Mouse (Mus musculus): Measurements from ENCODE around the gene Acbd4. TPM values are rescaled to one million over a fixed set of nuclear protein-coding genes. Genes with fewer than 3 reads are reported as not detected.

Acbd4 gene
- polyA plus RNA-seq, 1 experiment from 2014 or later, result 18.5 TPM

GRCm38 (mm10) chr11:103132576-103133455 is 31.3 kb downstream of the Acbd4 start:
- Histone ChIP-seq H3K9me3 (replicated peaks) (no peaks in the 10 kb centered on the region), H3K36me3 (no peaks in the 10 kb centered on the region), H3K4me2 (peak overlapping the region; percentile 76), H3K4me3 (peak overlapping the region; percentile 77), H3K27me3 (no peaks in the 10 kb centered on the region), H3K27ac (peak overlapping the region; percentile 96), H3K9ac (peak overlapping the region; percentile 96), H3K4me1 (replicated peaks) (peaks cover 35% of the 10 kb centered on the region)
- under 1% methylated on average over 58 of the region's 58 CpGs for WGBS
- peak; percentile 90 for ATAC-seq (replicated peaks; ENCODE audit: insufficient number of reproducible peaks, insufficient read depth, low FRiP score, low read depth)

- Histone ChIP-seq H3K9me3 (replicated peaks) (no peaks in the 10 kb centered on the region), H3K27ac (peak overlapping the region; percentile 83), H3K27me3 (no peaks in the 10 kb centered on the region), H3K4me3 (peak overlapping the region; percentile 77), H3K36me3 (no peaks in the 10 kb centered on the region), H3K4me2 (peak overlapping the region; percentile 76), H3K9ac (peak overlapping the region; percentile 46), H3K4me1 (replicated peaks) (peaks cover 35% of the 10 kb centered on the region)
- WGBS, result 55% methylated on average over 6 of the region's 6 CpGs
- no peak for ATAC-seq (replicated peaks; ENCODE audit: insufficient number of reproducible peaks, insufficient read depth, low FRiP score, low read depth)
Measured at GRCm38 (mm10) chr11:103133456-103134185, 32.1 kb downstream of the Acbd4 start.

- peaks cover 35% of the 10 kb centered on the region for H3K4me1 ChIP-seq (replicated peaks)
- peak overlapping the region; percentile 76 for H3K4me2 ChIP-seq
- no peak overlapping the region for H3K9ac ChIP-seq
- H3K36me3 ChIP-seq, result no peaks in the 10 kb centered on the region
- H3K4me3 ChIP-seq, result no peak overlapping the region
- H3K9me3 ChIP-seq (replicated peaks), result no peaks in the 10 kb centered on the region
- peak overlapping the region; percentile 83; the same call in 1 of the 2 replicates for H3K27ac ChIP-seq
- ATAC-seq (replicated peaks; ENCODE audit: insufficient number of reproducible peaks, insufficient read depth, low FRiP score, low read depth), result no peak
- 63% methylated on average over 3 of the region's 3 CpGs for WGBS
- H3K27me3 ChIP-seq, result no peaks in the 10 kb centered on the region
Measured at GRCm38 (mm10) chr11:103134221-103134620, 32.7 kb downstream of the Acbd4 start.

- no peaks in the 10 kb centered on the region for H3K36me3 ChIP-seq
- H3K4me1 ChIP-seq (replicated peaks), result peaks cover 29% of the 10 kb centered on the region
- WGBS, result 63% methylated on average over 8 of the region's 8 CpGs
- no peaks in the 10 kb centered on the region for H3K9me3 ChIP-seq (replicated peaks)
- no peak overlapping the region for H3K4me3 ChIP-seq
- H3K27me3 ChIP-seq, result no peaks in the 10 kb centered on the region
- no peak for ATAC-seq (replicated peaks; ENCODE audit: insufficient number of reproducible peaks, insufficient read depth, low FRiP score, low read depth)
- H3K9ac ChIP-seq, result no peak overlapping the region
- no peak overlapping the region for H3K27ac ChIP-seq
- no peak overlapping the region for H3K4me2 ChIP-seq
Measured at GRCm38 (mm10) chr11:103136039-103136577, 34.6 kb downstream of the Acbd4 start.

- no peaks in the 10 kb centered on the region for H3K36me3 ChIP-seq
- no peak overlapping the region for H3K9ac ChIP-seq
- no peaks in the 10 kb centered on the region for H3K27me3 ChIP-seq
- no peak overlapping the region for H3K4me3 ChIP-seq
- 82% methylated on average over 14 of the region's 14 CpGs for WGBS
- no peak overlapping the region for H3K4me2 ChIP-seq
- no peaks in the 10 kb centered on the region for H3K9me3 ChIP-seq (replicated peaks)
- ATAC-seq (replicated peaks; ENCODE audit: insufficient number of reproducible peaks, insufficient read depth, low FRiP score, low read depth), result no peak
- peaks cover 39% of the 10 kb centered on the region for H3K4me1 ChIP-seq (replicated peaks)
- H3K27ac ChIP-seq, result peak overlapping the region; percentile 82
Measured at GRCm38 (mm10) chr11:103139951-103140762, 38.7 kb downstream of the Acbd4 start.

- peak; percentile 3; the same call in 1 of the 2 replicates for ATAC-seq (replicated peaks; ENCODE audit: insufficient number of reproducible peaks, insufficient read depth, low FRiP score, low read depth)
- peak overlapping the region; percentile 82 for H3K27ac ChIP-seq
- no peak overlapping the region for H3K4me3 ChIP-seq
- 40% methylated on average over 6 of the region's 6 CpGs for WGBS
- no peak overlapping the region for H3K9ac ChIP-seq
- H3K36me3 ChIP-seq, result no peaks in the 10 kb centered on the region
- no peaks in the 10 kb centered on the region for H3K9me3 ChIP-seq (replicated peaks)
- peaks cover 39% of the 10 kb centered on the region for H3K4me1 ChIP-seq (replicated peaks)
- no peaks in the 10 kb centered on the region for H3K27me3 ChIP-seq
- no peak overlapping the region for H3K4me2 ChIP-seq
Measured at GRCm38 (mm10) chr11:103140763-103141100, 39.2 kb downstream of the Acbd4 start.

- peaks cover 39% of the 10 kb centered on the region for H3K4me1 ChIP-seq (replicated peaks)
- 29% methylated on average over 11 of the region's 11 CpGs for WGBS
Measured at GRCm38 (mm10) chr11:103141101-103141943, 39.8 kb downstream of the Acbd4 start.

GRCm38 (mm10) chr11:103141944-103142255 is 40.4 kb downstream of the Acbd4 start:
- WGBS, result 36% methylated on average over 1 of the region's 1 CpGs
- no peak overlapping the region for H3K4me3 ChIP-seq
- H3K27ac ChIP-seq, result peak overlapping the region; percentile 82
- peaks cover 39% of the 10 kb centered on the region for H3K4me1 ChIP-seq (replicated peaks)
- 0 out of 2 replicates have a peak, but pooled peaks have one; percentile 19 for ATAC-seq (replicated peaks; ENCODE audit: insufficient number of reproducible peaks, insufficient read depth, low FRiP score, low read depth)
- H3K27me3 ChIP-seq, result no peaks in the 10 kb centered on the region
- H3K36me3 ChIP-seq, result no peaks in the 10 kb centered on the region
- 0 out of 2 replicates have a peak overlapping the region, but pooled peaks have one; percentile 24 for H3K4me2 ChIP-seq
- H3K9ac ChIP-seq, result no peak overlapping the region
- no peaks in the 10 kb centered on the region for H3K9me3 ChIP-seq (replicated peaks)

More at GRCm38 (mm10) chr11:103141101-103141943, 39.8 kb downstream of the Acbd4 start:
- Histone ChIP-seq H3K4me2 (0 out of 2 replicates have a peak overlapping the region, but pooled peaks have one; percentile 24), H3K36me3 (no peaks in the 10 kb centered on the region), H3K9me3 (replicated peaks) (no peaks in the 10 kb centered on the region), H3K27ac (peak overlapping the region; percentile 82), H3K27me3 (no peaks in the 10 kb centered on the region), H3K9ac (no peak overlapping the region), H3K4me3 (no peak overlapping the region)
- ATAC-seq (replicated peaks; ENCODE audit: insufficient number of reproducible peaks, insufficient read depth, low FRiP score, low read depth), result peak; percentile 58

GRCm38 (mm10) chr11:103142441-103143182 is 41.1 kb downstream of the Acbd4 start:
- H3K36me3 ChIP-seq, result no peaks in the 10 kb centered on the region
- H3K4me2 ChIP-seq, result peak overlapping the region; percentile 58
- no peaks in the 10 kb centered on the region for H3K27me3 ChIP-seq
- no peaks in the 10 kb centered on the region for H3K9me3 ChIP-seq (replicated peaks)
- peak overlapping the region; percentile 82 for H3K27ac ChIP-seq
- peak; percentile 67 for ATAC-seq (replicated peaks; ENCODE audit: insufficient number of reproducible peaks, insufficient read depth, low FRiP score, low read depth)
- H3K4me3 ChIP-seq, result peak overlapping the region; percentile 35
- 29% methylated on average over 8 of the region's 8 CpGs for WGBS
- peak overlapping the region; percentile 38 for H3K9ac ChIP-seq
- H3K4me1 ChIP-seq (replicated peaks), result peaks cover 39% of the 10 kb centered on the region
